19 mouse cellular contexts compared by ENCODE assay signal in the genomic region with DNA sequence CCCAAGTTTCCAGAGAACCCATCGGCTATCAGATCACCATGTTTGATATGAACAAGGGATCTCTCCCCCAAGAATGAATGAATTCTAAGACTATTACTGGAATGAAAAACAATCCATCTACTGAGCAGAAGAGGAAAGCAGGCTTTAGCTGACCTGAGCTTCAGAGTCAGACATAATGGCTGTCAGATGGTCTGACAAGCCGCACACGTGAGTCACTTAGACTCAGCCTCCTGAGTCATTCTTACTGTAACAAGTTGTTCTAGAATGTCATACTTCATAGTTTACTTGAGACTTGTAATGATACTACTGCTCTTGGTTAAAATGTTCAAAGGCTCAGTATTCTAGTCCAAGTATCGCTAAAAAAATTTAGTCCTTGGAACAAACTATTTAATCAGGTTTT.
DNase-seq lines count a peak whose midpoint lies in the region; ATAC-seq and TF ChIP-seq lines count a peak whose summit lies in the region.
"Had no signal": no experiment of that assay in that cellular context is flagged by ENCODE, and none has a peak within 500 bp of the region (broad histone marks: within the 10 kb centered on the region; RNA-seq: fewer than 3 reads in every experiment).

No protein-coding gene starts in this region.

- no peak overlapping the region for H3K4me2 ChIP-seq in embryonic facial prominence, embryonic 11.5 days (ENCODE audit: low read depth, low read length)
- no peak overlapping the region for H3K4me2 ChIP-seq in hindbrain, embryonic 12.5 days (replicated peaks)
- H3K4me2 ChIP-seq: embryonic facial prominence, embryonic 12.5 days; forebrain, embryonic 13.5 days; heart, embryonic 13.5 days had no signal

- H3K79me3 ChIP-seq in C2C12 (ENCODE audit: low read depth): no peaks in the 10 kb centered on the region

- H3K4me1 ChIP-seq in embryonic facial prominence, embryonic 11.5 days (ENCODE audit: control insufficient read depth, insufficient read depth, low read length): no peaks in the 10 kb centered on the region
- peaks cover 4% of the 10 kb centered on the region for H3K4me1 ChIP-seq in embryonic facial prominence, embryonic 10.5 days
- no peaks in the 10 kb centered on the region for H3K4me1 ChIP-seq in hindbrain, embryonic 12.5 days
- H3K4me1 ChIP-seq: embryonic facial prominence, embryonic 12.5 days; forebrain, embryonic 13.5 days; heart, embryonic 13.5 days had no signal

- H3K36me3 ChIP-seq in embryonic facial prominence, embryonic 11.5 days (replicated peaks; ENCODE audit: control insufficient read depth, insufficient read depth, low read depth, low read length): no peaks in the 10 kb centered on the region
- H3K36me3 ChIP-seq in embryonic facial prominence, embryonic 10.5 days (replicated peaks): no peaks in the 10 kb centered on the region
- H3K36me3 ChIP-seq in C2C12 (ENCODE audit: control insufficient read depth, insufficient read depth): no peaks in the 10 kb centered on the region
- no peaks in the 10 kb centered on the region for H3K36me3 ChIP-seq in hindbrain, embryonic 12.5 days
- H3K36me3 ChIP-seq: embryonic facial prominence, embryonic 12.5 days; heart, embryonic 13.5 days had no signal

- no peak overlapping the region for H3K4me3 ChIP-seq in embryonic facial prominence, embryonic 11.5 days (ENCODE audit: low read depth, low read length)
- H3K4me3 ChIP-seq in embryonic facial prominence, embryonic 10.5 days: no peak overlapping the region
- no peak overlapping the region for H3K4me3 ChIP-seq in C2C12 (ENCODE audit: insufficient read depth, poor library complexity, severe bottlenecking)
- H3K4me3 ChIP-seq in hindbrain, embryonic 12.5 days: no peak overlapping the region
- H3K4me3 ChIP-seq: embryonic facial prominence, embryonic 12.5 days; forebrain, embryonic 13.5 days; heart, embryonic 13.5 days had no signal

- no peak for TF ChIP-seq CTCF in C2C12 (IDR thresholded peaks at IDR 0.05; ENCODE audit: control insufficient read depth, insufficient read depth, insufficient read length)

- H3K9ac ChIP-seq in embryonic facial prominence, embryonic 11.5 days (replicated peaks; ENCODE audit: low read length): no peak overlapping the region
- no peak overlapping the region for H3K9ac ChIP-seq in hindbrain, embryonic 12.5 days
- H3K9ac ChIP-seq: embryonic facial prominence, embryonic 12.5 days; forebrain, embryonic 13.5 days; forebrain, postnatal 0 days; heart, embryonic 13.5 days had no signal

- no peaks in the 10 kb centered on the region for H3K27me3 ChIP-seq in embryonic facial prominence, embryonic 11.5 days (ENCODE audit: control insufficient read depth, insufficient read depth, low read length)
- H3K27me3 ChIP-seq in embryonic facial prominence, embryonic 10.5 days (replicated peaks; ENCODE audit: low read depth, poor library complexity, severe bottlenecking): no peaks in the 10 kb centered on the region
- no peaks in the 10 kb centered on the region for H3K27me3 ChIP-seq in C2C12 (ENCODE audit: control insufficient read depth, insufficient read depth, insufficient read length)
- no peaks in the 10 kb centered on the region for H3K27me3 ChIP-seq in hindbrain, embryonic 12.5 days
- H3K27me3 ChIP-seq: embryonic facial prominence, embryonic 12.5 days; forebrain, embryonic 13.5 days; heart, embryonic 13.5 days had no signal

- no peak overlapping the region for H3K27ac ChIP-seq in embryonic facial prominence, embryonic 11.5 days (replicated peaks; ENCODE audit: low read depth, low read length)
- H3K27ac ChIP-seq in embryonic facial prominence, embryonic 10.5 days (replicated peaks): no peak overlapping the region
- no peak overlapping the region for H3K27ac ChIP-seq in hindbrain, embryonic 12.5 days
- H3K27ac ChIP-seq: embryonic facial prominence, embryonic 12.5 days; forebrain, embryonic 13.5 days; heart, embryonic 13.5 days had no signal

- DNase-seq in adrenal gland, adult 2 months: peak; percentile 20
- no peak for DNase-seq in adrenal gland, postnatal 4 days (ENCODE audit: low spot score in 2 of 2)
- peak; percentile 15 for DNase-seq in embryonic facial prominence, embryonic 11.5 days (ENCODE audit: low spot score)
- no peak for DNase-seq in embryonic facial prominence, embryonic 10.5 days (ENCODE audit: low spot score)
- DNase-seq in fibroblast of lung, adult 2 months (ENCODE audit: low read depth): peak; percentile 57
- no peak for DNase-seq in frontal cortex, postnatal 25 days (ENCODE audit: low spot score in 2 of 2)
- DNase-seq: cerebellum, adult 11 months; cerebellum, adult 8-10 months; cerebellum, postnatal 14 days; forebrain, postnatal 0 days; kidney, adult 8-10 months had no signal

- ATAC-seq in embryonic facial prominence, embryonic 11.5 days (replicated peaks; ENCODE audit: insufficient number of reproducible peaks, low FRiP score, low TSS enrichment, low read depth): no peak
- ATAC-seq in hindbrain, embryonic 12.5 days (ENCODE audit: low FRiP score): no peak
- ATAC-seq: forebrain, embryonic 13.5 days; forebrain, postnatal 0 days; hindbrain, embryonic 16.5 days; inflammation-experienced regulatory T-cells, adult 6 months; intestine, postnatal 0 days had no signal

- H3K79me2 ChIP-seq in C2C12 (ENCODE audit: control insufficient read depth, insufficient read depth): no peaks in the 10 kb centered on the region

- H3K9me3 ChIP-seq in embryonic facial prominence, embryonic 11.5 days (replicated peaks; ENCODE audit: control insufficient read depth, low read length): no peaks in the 10 kb centered on the region
- no peaks in the 10 kb centered on the region for H3K9me3 ChIP-seq in embryonic facial prominence, embryonic 10.5 days
- H3K9me3 ChIP-seq in hindbrain, embryonic 12.5 days (replicated peaks): no peaks in the 10 kb centered on the region
- H3K9me3 ChIP-seq: embryonic facial prominence, embryonic 12.5 days; forebrain, embryonic 13.5 days; heart, embryonic 13.5 days had no signal

- 62% methylated on average over 4 of the region's 4 CpGs for WGBS in embryonic facial prominence, embryonic 11.5 days
- 76% methylated on average over 4 of the region's 4 CpGs for WGBS in embryonic facial prominence, embryonic 10.5 days
- 87% methylated on average over 4 of the region's 4 CpGs for WGBS in hindbrain, embryonic 12.5 days

- H3ac ChIP-seq in C2C12 (ENCODE audit: control insufficient read depth, insufficient read length, low read depth): no peak overlapping the region

TF ChIP-seq in C2C12, 6 proteins besides CTCF, POLR2A, EP300 and RAD21:
- TF ChIP-seq FOSL1 (IDR thresholded peaks at IDR 0.05; ENCODE audit: insufficient read depth, low read length, poor library complexity, severe bottlenecking): peak; percentile 87
- no peak for TF ChIP-seq CEBPB (IDR thresholded peaks at IDR 0.05; ENCODE audit: low read depth)
- TF ChIP-seq USF1 (IDR thresholded peaks at IDR 0.05; ENCODE audit: low read depth): peak; percentile 58
- no peak for TF ChIP-seq MYOG (IDR thresholded peaks at IDR 0.05; ENCODE audit: control insufficient read depth, extremely low read depth, insufficient read length)
- TF ChIP-seq MYOD1 (IDR thresholded peaks at IDR 0.05; ENCODE audit: control insufficient read depth, insufficient read length, low read depth): peak; percentile 59
TF ChIP-seq in C2C12: peak in this region for 3.

Comparison
In these comparisons a context has a peak if more than half of its experiments do, and no peak if none do; other contexts are left out.
1. DNase-seq: peak in adrenal gland, adult 2 months (single experiment), embryonic facial prominence, embryonic 11.5 days (single experiment) and fibroblast of lung, adult 2 months (single experiment); none in adrenal gland, postnatal 4 days (0 of 2), embryonic facial prominence, embryonic 10.5 days (single experiment) and frontal cortex, postnatal 25 days (0 of 2).